ENCODE assay signal across 9 mouse cellular contexts in genomic region chr3:146318520-146318938, GRCm38 (mm10).
DNase-seq lines count a peak whose midpoint lies in the region; ATAC-seq lines count a peak whose summit lies in the region.
"Had no signal": no experiment of that assay in that cellular context is flagged by ENCODE, and none has a peak within 500 bp of the region (broad histone marks: within the 10 kb centered on the region; RNA-seq: fewer than 3 reads in every experiment).

No protein-coding gene starts in this region.

- H3K27ac ChIP-seq in embryonic facial prominence, embryonic 11.5 days (replicated peaks; ENCODE audit: low read depth, low read length), result no peak overlapping the region
- H3K27ac ChIP-seq in hindbrain, embryonic 14.5 days, result peak overlapping the region; percentile 34; the same call in 1 of the 2 replicates
- peak overlapping the region; percentile 60 for H3K27ac ChIP-seq in midbrain, embryonic 16.5 days (ENCODE audit: low read length)
- H3K27ac ChIP-seq in liver, embryonic 11.5 days (ENCODE audit: low read depth, low read length), result no peak overlapping the region

- H3K4me3 ChIP-seq in embryonic facial prominence, embryonic 11.5 days (ENCODE audit: low read depth, low read length), result no peak overlapping the region
- H3K4me3 ChIP-seq in hindbrain, embryonic 14.5 days (replicated peaks; ENCODE audit: low read length), result no peak overlapping the region
- no peak overlapping the region for H3K4me3 ChIP-seq in midbrain, embryonic 16.5 days (ENCODE audit: low read depth, low read length)
- H3K4me3 ChIP-seq in liver, embryonic 11.5 days (ENCODE audit: low read depth, low read length), result no peak overlapping the region

- DNase-seq in cerebellum, postnatal 10 days, result peak; percentile 43 to 56
- DNase-seq in cerebellum, adult 9-10 months, result no peak
- peak; percentile 14 for DNase-seq in embryonic facial prominence, embryonic 11.5 days (ENCODE audit: low spot score)
- DNase-seq in hindbrain, embryonic 14.5 days (ENCODE audit: low spot score), result no peak
- no peak for DNase-seq in liver, embryonic 11.5 days (ENCODE audit: low spot score)
- no peak for DNase-seq in gastrocnemius, postnatal 4 days (ENCODE audit: low spot score in 2 of 2)
- no peak for DNase-seq in left cerebral cortex, postnatal 25 days (ENCODE audit: low spot score in 2 of 2)
- DNase-seq: kidney, postnatal 14 days had no signal

- 28% methylated on average over 16 of the region's 16 CpGs for WGBS in embryonic facial prominence, embryonic 11.5 days
- WGBS in hindbrain, embryonic 14.5 days, result 37% methylated on average over 16 of the region's 16 CpGs
- WGBS in midbrain, embryonic 16.5 days, result 23% methylated on average over 16 of the region's 16 CpGs
- WGBS in liver, embryonic 11.5 days, result 73% methylated on average over 16 of the region's 16 CpGs

- intact Hi-C loops in left cerebral cortex, postnatal 25 days (cut with DNase I), result no loop called here

- no peaks in the 10 kb centered on the region for H3K36me3 ChIP-seq in embryonic facial prominence, embryonic 11.5 days (replicated peaks; ENCODE audit: control insufficient read depth, insufficient read depth, low read depth, low read length)
- no peaks in the 10 kb centered on the region for H3K36me3 ChIP-seq in hindbrain, embryonic 14.5 days (replicated peaks; ENCODE audit: control insufficient read depth, insufficient read depth)
- H3K36me3 ChIP-seq in midbrain, embryonic 16.5 days (ENCODE audit: control insufficient read depth, insufficient read depth, low read length), result no peaks in the 10 kb centered on the region
- no peaks in the 10 kb centered on the region for H3K36me3 ChIP-seq in liver, embryonic 11.5 days (ENCODE audit: control insufficient read depth, insufficient read depth, low read length)

- H3K4me2 ChIP-seq in embryonic facial prominence, embryonic 11.5 days (ENCODE audit: low read depth, low read length), result peak overlapping the region; percentile 22; the same call in 1 of the 2 replicates
- H3K4me2 ChIP-seq in hindbrain, embryonic 14.5 days (replicated peaks), result peak overlapping the region; percentile 16
- H3K4me2 ChIP-seq in midbrain, embryonic 16.5 days (ENCODE audit: low read length), result peak overlapping the region; percentile 31
- H3K4me2 ChIP-seq in liver, embryonic 11.5 days, result no peak overlapping the region

- no peaks in the 10 kb centered on the region for H3K27me3 ChIP-seq in embryonic facial prominence, embryonic 11.5 days (ENCODE audit: control insufficient read depth, insufficient read depth, low read length)
- H3K27me3 ChIP-seq in hindbrain, embryonic 14.5 days (ENCODE audit: control insufficient read depth, insufficient read depth, low read length), result no peaks in the 10 kb centered on the region
- H3K27me3 ChIP-seq in midbrain, embryonic 16.5 days (ENCODE audit: control insufficient read depth, insufficient read depth, low read depth, low read length), result no peaks in the 10 kb centered on the region
- no peaks in the 10 kb centered on the region for H3K27me3 ChIP-seq in liver, embryonic 11.5 days (replicated peaks; ENCODE audit: control insufficient read depth, insufficient read depth, low read length)

- no peak for ATAC-seq in embryonic facial prominence, embryonic 11.5 days (replicated peaks; ENCODE audit: insufficient number of reproducible peaks, low FRiP score, low TSS enrichment, low read depth)
- peak; percentile 28; the same call in 1 of the 2 replicates for ATAC-seq in hindbrain, embryonic 14.5 days (ENCODE audit: low FRiP score)
- ATAC-seq in midbrain, embryonic 16.5 days, result peak; percentile 44
- no peak for ATAC-seq in liver, embryonic 11.5 days (replicated peaks; ENCODE audit: low FRiP score)

- H3K4me1 ChIP-seq in embryonic facial prominence, embryonic 11.5 days (ENCODE audit: control insufficient read depth, insufficient read depth, low read length), result no peaks in the 10 kb centered on the region
- 0 out of 2 replicates have a peak, but pooled peaks cover 9% of the 10 kb centered on the region for H3K4me1 ChIP-seq in hindbrain, embryonic 14.5 days (replicated peaks; ENCODE audit: control insufficient read depth, insufficient read depth, low read length)
- peaks cover 14% of the 10 kb centered on the region for H3K4me1 ChIP-seq in midbrain, embryonic 16.5 days (ENCODE audit: control insufficient read depth, insufficient read depth, low read length)
- H3K4me1 ChIP-seq in liver, embryonic 11.5 days (replicated peaks; ENCODE audit: control insufficient read depth, insufficient read depth, low read length), result no peaks in the 10 kb centered on the region

- H3K9me3 ChIP-seq in embryonic facial prominence, embryonic 11.5 days (replicated peaks; ENCODE audit: control insufficient read depth, low read length), result no peaks in the 10 kb centered on the region
- H3K9me3 ChIP-seq in hindbrain, embryonic 14.5 days (ENCODE audit: control insufficient read depth, low read length), result no peaks in the 10 kb centered on the region
- no peaks in the 10 kb centered on the region for H3K9me3 ChIP-seq in midbrain, embryonic 16.5 days (replicated peaks; ENCODE audit: control insufficient read depth, low read length, poor library complexity, severe bottlenecking)
- no peaks in the 10 kb centered on the region for H3K9me3 ChIP-seq in liver, embryonic 11.5 days (ENCODE audit: control insufficient read depth, low read length)

- no peak overlapping the region for H3K9ac ChIP-seq in embryonic facial prominence, embryonic 11.5 days (replicated peaks; ENCODE audit: low read length)
- 0 out of 2 replicates have a peak overlapping the region, but pooled peaks have one; percentile 0 for H3K9ac ChIP-seq in hindbrain, embryonic 14.5 days
- H3K9ac ChIP-seq in midbrain, embryonic 16.5 days (ENCODE audit: low read depth, low read length), result peak overlapping the region; percentile 34; the same call in 1 of the 2 replicates
- H3K9ac ChIP-seq in liver, embryonic 11.5 days (ENCODE audit: low read depth, low read length), result no peak overlapping the region

Comparison
In these comparisons a context has a peak if more than half of its experiments do, and no peak if none do; other contexts are left out.
1. DNase-seq: peak in cerebellum, postnatal 10 days (2 of 2) and embryonic facial prominence, embryonic 11.5 days (single experiment); none in cerebellum, adult 9-10 months (single experiment), hindbrain, embryonic 14.5 days (single experiment), liver, embryonic 11.5 days (single experiment), gastrocnemius, postnatal 4 days (0 of 2) and left cerebral cortex, postnatal 25 days (0 of 2).
2. ATAC-seq: peak in hindbrain, embryonic 14.5 days (single experiment) and midbrain, embryonic 16.5 days (single experiment); none in embryonic facial prominence, embryonic 11.5 days (single experiment) and liver, embryonic 11.5 days (single experiment).
3. H3K27ac ChIP-seq: peak in hindbrain, embryonic 14.5 days (single experiment) and midbrain, embryonic 16.5 days (single experiment); none in embryonic facial prominence, embryonic 11.5 days (single experiment) and liver, embryonic 11.5 days (single experiment).
4. H3K9ac ChIP-seq: peak in hindbrain, embryonic 14.5 days (single experiment) and midbrain, embryonic 16.5 days (single experiment); none in embryonic facial prominence, embryonic 11.5 days (single experiment) and liver, embryonic 11.5 days (single experiment).